Mouse (Mus musculus) spleen, embryonic (tissue): ENCODE data around the gene Gpr161.

Experiments
- CTCF ChIA-PET: fragments of 350-600 bp; sonication (Branson Sonifier 250); formaldehyde crosslinking; loops from one replicate; lab custom pipeline; 2022; lab: Charles Lee

The Gpr161 gene

DNA sequence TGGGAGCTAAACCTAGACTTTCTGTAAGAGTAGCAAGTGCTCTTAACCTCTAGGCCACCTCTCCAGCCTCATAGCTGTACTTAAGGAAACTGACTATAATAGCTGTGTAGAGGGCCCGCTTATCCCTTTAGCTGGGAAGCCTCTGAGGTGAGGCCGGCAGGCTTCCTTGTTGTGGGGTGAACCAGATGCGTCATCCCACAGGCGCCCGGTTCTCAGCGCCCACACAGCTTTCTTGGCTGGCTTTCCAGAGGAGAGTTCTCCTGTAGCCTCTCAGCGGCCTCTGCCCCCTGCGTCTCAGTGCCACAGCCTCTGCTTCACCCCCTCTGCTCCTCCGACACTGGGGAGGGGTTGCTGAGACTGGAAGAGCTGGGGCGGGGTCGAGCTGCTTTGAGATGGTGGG, 20.8 kb downstream of the Gpr161 start:
- CTCF ChIA-PET, result no interaction called here

DNA sequence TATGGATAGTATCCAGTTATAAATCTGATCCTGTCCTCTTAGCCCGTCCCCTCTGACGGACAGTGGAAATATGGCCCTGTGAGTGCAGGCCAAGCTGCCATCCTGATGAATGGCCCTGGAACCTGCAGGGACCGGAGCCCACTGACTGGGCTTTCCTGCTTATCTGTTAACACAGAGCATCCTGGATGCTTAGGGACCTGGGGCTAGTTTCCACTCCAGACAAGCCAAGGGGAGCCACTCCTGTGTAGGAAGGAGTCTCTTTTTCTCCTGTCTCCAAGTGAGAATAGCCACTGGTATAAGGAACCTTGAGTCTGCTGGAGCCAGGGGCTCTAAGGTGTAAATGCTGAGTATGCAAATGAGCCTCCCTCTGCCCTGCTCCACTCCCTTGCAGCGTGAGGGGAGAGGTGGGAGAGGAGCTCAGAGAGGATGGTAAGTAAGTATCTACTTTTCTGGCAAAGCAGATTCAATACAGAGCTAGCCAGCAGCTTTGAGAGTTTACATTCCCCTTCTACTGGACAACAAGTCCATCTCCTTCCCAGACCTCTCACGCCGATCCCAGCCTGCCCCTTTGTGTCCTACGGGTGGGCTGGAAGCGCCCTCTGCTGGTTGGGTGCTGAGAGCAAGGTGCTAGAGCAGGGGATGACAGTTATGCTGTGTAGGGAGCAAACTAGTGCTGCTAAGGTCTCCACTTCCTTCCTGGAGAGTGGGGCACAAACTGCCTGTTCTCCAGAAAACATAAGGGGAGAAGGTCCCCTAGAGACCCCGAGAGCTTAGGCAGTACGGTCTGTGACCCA, 24.7 kb downstream of the Gpr161 start:
- CTCF ChIA-PET, result interaction anchor here (0.9 kb wide), 1 partner anchor 161 kb away, joined by 3 read pairs; no protein-coding TSS in a partner anchor

DNA sequence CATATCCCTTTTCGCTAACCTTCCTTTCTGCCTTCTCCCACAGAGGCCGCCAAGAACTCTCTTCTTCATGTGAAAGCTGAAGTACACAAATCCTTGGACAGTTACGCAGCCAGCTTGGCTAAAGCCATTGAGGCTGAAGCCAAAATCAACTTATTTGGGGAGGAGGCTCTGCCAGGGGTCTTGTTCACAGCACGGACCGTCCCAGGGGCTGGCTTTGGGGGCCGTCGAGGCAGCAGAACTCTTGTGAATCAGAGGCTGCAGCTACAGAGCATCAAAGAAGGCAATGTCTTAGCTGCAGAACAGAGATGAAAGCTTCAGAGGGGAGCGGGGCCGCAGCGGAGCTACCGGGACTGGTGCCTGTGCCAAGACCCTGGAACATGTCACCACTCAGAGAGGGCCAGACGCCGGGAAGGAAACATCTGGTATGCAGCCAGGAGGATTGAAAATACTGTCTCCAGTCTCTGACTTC, 25.8 kb downstream of the Gpr161 start:
- CTCF ChIA-PET, result interaction anchor here (0.8 to 0.9 kb wide), 2 partner anchors 159 to 219 kb away, joined by 3 read pairs; no protein-coding TSS in a partner anchor

DNA sequence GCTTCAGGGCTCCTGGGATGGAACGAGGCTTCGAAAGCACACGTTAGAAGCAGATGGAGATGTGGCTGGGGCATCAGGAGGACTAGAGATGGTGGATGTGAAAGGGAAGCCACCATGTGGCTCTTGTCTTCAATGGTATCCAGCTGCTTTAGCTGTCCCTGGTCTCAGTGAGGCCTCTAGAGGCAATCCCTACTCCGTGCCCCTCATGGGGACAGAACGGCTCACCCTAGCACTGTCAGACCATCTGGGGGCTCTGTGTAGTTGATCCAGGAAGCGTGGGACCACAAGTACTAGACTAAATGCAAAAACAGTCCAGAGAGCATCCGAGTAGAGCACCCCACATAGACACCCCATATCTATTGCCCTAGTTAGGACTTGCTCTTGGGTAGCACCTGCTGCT, 26.3 kb downstream of the Gpr161 start:
- CTCF ChIA-PET, result interaction anchor here (0.8 kb wide), 1 partner anchor 218 kb away, joined by 3 read pairs; no protein-coding TSS in a partner anchor

DNA sequence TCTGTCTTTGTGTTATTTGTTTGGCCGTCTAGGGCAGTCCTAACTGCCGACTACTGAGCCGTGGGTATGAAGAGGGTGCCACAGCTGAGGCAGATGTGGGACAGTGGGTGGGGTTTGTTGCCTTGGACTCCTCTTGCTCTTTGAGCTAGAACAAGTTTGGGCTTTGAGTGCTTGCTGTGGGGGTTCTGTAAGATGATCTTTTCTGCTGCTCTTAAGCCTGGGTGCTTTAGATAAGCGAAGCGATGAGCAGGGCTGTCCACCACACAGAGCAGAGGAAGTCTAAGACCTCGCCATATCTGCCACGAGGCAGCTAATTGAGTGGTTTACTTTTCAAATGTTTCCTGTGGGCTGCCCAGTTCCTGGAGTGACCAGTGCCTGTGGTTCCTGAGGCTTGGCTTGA, 27.3 kb downstream of the Gpr161 start:
- CTCF ChIA-PET, result interaction anchor here (0.7 kb wide), 1 partner anchor 304 kb away, joined by 4 read pairs; no protein-coding TSS in a partner anchor

DNA sequence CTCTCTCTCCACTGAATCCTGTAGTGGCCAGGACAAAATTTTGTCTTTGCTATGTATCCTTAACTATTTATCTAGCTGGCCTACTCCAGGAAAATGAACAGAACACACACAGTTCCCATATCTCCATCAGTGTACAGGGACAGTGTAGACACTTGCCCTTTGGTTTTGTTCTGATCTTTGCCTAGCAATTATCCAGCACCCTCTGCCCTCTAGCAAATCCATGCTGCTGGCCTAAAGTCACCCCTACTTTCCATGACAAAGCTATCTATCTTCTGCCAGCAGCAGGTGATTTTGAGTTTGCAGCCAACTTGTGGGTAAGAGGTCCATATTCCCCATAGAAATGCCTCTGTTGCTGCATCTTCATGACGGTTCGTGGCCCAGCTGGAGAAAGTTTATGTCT, 31.8 kb downstream of the Gpr161 start:
- CTCF ChIA-PET, result no interaction called here

DNA sequence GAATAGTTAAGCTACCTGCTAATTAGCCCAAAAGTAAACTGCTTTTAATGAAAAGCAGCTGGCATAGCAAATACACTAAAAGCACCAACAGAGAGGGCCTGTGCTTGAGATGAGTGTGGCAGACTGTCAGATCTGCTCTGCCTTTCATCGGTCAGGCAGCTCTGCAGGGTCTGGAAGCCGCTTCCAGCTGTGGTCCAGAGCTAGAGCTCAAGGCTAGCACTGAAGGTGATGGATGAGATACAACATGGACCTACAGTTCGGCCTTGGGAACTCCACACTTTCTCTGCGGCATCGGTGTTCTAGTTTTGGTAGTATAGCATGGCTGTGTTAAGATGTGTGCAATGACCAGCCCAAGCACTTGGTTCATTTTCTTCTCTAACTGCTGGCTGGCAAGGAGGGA, 32.2 kb downstream of the Gpr161 start:
- CTCF ChIA-PET, result interaction anchor here (0.7 kb wide), 1 partner anchor 16 kb away, joined by 6 read pairs; no protein-coding TSS in a partner anchor

DNA sequence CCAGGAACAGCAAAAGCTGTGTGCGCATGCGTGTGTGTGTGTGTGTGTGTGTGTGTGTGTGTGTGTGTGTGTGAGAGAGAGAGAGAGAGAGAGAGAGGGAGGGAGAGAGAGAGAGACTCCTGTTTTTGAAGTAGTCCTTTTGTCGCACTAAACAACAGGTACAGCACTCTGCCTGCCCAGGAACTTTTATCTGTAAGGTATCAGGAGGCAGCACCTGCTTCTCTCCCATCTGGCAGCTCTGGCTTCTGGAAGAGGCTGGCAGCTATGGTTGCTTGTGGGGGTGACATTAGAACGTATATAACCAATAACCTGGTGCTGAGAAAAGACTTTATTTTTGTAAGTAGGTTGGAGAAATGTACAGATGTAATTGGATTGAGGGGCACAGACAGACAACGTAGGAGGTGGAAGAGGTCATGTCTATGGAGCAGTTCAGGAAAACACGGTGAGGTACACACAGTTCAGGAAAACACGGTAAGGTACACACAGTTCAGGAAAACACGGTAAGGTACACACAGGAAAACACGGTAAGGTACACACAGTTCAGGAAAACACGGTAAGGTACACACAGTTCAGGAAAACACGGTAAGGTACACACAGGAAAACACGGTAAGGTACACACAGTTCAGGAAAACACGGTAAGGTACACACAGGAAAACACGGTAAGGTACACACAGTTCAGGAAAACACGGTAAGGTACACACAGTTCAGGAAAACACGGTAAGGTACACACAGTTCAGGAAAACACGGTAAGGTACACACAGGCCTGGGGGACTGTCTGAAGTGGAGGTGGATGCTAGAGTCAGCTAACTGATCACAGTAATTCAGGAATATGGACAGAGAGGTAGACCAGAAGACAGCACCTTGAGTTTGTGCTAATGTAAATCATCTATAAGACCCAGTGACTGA, 33.0 kb downstream of the Gpr161 start:
- CTCF ChIA-PET, result interaction anchor here (0.7 kb wide), 1 partner anchor 17 kb away, joined by 6 read pairs; no protein-coding TSS in a partner anchor

DNA sequence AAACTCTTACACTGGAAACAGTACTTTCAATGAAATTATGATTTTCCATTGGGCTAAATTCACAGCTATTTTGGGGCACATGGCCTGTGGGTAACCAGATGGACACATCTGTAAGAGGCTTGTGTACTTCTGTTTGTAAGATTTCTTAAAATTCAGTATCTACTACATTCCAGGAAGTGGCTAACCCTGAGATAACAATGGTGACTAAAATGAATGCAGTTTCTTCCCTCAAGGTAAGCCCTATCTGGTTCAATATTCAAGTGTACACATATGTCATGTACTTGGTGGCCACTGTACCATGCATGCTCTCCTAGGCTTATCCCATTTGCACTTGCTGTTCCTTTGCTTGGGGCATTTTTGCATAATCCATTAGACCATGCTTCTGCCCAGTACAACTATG, 35.3 kb downstream of the Gpr161 start:
- CTCF ChIA-PET, result no interaction called here

DNA sequence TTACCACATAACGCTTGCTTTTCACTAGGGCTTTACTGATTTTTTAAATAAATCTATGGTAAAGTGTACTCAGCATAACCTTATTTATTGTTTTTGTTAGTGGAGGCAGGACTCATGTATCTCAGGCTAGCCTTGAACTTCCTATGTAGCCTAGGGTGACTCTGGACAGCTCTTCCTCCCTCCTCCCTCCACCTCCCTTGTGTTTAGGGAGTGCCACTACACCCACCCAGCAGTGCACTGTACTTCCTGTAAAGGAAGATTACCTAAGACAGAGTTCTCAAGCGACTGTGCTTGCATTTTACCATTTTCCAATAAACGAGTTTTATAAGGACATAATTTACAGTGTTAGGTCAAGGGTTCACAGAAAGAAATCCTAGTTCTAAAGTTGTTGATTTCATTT, 37.2 kb downstream of the Gpr161 start:
- CTCF ChIA-PET, result interaction anchor here (0.6 kb wide), 1 partner anchor 257 kb away, joined by 3 read pairs; no protein-coding TSS in a partner anchor

DNA sequence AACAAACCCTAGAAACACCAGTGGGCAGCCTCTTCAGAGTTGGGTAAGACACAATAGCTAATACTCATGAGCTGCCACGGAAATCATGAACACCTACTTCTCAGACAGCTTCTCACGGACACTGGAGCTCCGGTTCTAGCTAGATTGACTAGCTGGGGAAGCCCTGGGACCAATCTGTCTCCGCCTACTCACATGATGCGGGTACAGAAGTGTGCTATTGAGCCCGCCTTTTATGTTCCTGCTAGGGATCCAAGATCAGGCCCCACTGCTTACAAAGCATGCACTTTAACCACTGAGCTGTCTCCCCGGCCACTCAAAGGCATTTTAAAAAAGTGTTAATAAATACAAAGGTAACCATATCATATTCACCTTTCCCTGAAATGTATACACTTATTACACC, 46.5 kb downstream of the Gpr161 start:
- CTCF ChIA-PET, result no interaction called here

DNA sequence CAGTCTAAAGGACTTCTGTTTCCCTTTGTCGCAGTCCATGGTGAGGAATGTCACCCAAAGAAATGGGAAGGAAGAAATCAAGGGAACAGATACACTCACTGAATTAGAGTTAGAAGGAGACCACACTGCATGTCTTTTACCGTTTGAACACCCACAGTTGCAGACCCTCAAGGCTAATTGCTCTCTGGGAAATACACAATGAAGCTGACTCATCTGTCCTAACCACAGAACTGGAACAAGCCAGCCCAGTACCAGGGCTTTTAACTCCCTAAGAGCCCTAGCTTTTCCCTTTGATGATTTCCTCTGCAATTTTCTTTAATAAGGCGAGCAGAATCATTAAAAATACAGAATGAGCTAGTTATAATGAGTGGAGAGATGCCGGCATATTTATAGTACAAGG, 48.9 kb downstream of the Gpr161 start:
- CTCF ChIA-PET, result no interaction called here

DNA sequence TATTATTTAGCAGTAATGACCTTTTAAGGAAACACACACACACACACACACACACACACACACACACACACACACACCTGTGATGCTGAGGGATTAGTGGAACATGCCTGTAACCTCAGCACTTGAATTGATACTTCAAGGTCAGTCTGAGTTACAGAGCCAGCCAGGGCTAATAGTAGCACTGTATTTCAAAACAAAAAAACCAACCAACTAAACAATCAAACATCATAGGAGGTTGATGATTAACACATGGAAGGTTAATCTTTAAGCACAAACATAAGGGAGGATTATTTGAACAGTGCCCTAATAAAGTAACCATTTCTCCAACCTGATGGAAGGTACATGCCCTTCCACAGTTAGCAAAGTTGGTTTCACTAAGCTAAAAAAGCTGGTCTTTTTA, 53.0 kb downstream of the Gpr161 start:
- CTCF ChIA-PET, result no interaction called here

DNA sequence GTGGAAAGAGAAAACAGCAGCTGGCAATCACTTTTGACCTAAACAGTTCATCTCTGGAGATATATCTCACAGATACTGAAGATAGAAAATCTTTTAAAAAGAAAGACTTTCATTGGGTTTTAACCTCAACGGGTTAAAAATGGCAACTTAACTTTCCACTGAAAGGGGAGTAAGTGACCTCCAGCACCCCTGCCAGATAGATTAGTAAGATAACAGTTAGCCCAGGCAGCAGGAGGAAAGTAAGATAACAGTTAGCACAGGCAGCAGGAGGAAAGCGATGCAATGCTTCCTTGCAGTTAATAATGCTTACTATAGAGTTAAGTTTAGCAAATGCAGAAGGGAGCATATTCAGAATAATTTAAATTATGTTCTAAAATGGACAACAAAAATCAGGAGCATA, 60.8 kb downstream of the Gpr161 start:
- CTCF ChIA-PET, result no interaction called here

DNA sequence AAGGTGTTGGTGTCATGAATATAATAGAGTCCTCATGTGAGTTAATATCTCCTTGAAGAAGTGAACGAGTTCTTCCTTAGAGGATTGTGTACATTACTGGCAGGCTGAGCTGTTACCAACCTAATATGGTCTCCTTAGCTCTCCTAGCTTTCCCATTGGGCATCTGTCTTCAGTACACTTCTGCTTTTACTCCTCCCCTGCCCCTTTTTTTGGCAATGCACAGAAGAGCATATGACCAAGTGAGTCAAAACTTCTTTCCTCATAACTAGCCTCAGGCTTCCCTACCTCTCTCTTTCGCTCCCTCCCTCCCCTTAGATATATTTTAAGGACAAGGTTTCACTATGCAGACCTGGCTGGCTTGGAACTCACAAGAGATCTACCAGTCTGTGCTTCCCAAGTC, 67.7 kb downstream of the Gpr161 start:
- CTCF ChIA-PET, result no interaction called here

DNA sequence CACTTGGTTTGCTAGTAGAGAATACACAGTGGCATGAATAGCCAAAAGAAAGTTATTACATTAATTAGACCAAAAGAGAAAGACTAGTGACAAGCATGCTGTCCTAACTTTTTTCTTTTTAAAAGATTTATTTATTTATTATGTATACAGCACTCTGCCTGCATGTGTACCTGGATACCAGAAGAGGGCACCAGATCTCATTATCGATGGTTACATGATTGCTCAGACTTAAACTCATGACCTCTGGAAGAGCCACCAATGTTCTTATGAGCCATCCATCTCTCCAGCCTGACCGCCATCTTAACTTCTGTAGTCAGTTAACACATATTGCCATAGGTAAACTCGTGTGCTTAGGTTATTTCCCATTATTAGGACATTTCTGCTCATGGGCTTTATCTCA, 69.5 kb downstream of the Gpr161 start:
- CTCF ChIA-PET, result no interaction called here

DNA sequence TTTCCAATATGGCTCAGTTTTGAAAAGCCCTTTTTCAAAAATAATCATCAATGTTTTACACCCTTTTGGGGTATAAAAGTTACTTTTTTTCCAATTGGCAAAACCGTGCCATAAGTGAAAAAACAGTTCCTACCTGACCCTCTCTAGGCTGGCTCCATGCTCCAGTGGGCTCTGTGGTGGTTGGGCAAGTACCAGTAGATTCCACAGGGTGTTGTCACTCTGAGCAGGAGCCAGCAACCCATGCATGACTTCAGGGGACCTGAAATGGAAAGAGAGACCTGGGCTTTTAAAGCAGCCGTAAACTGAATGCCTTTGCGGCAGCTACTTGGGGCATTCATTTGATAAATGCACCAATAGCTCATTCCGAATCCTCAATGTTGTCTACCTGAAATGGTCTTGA, 75.4 kb downstream of the Gpr161 start:
- CTCF ChIA-PET, result no interaction called here

DNA sequence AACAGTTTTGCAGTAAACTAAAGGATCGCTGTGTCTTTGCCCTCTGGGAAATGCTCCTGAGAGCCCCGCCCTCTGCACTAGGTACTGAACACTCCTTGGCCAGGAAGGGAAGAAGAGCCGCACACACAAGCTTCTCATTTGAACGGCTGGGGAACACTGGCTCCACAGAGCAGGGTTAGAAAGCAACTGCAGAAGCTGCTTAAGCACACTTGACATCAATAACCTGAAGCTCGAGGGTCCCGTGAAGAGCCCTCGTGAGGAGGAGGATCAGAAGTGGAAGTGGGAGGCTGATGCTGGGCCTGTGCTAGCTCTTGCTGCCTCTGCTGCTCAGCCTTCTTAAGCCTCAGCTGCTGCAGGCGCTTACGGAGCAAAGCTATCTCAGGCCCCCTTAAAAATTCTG, 78.2 kb downstream of the Gpr161 start:
- CTCF ChIA-PET, result no interaction called here
